Mouse (Mus musculus) neural tube, embryonic 13.5 days (tissue): ENCODE measurements around the gene Pygb. TPM values are rescaled to one million over a fixed set of nuclear protein-coding genes. Genes with fewer than 3 reads are reported as not detected.
A peak's percentile ranks its signal among the peaks of the same experiment; 100 is the strongest.

ENCODE experiments used
- ATAC-seq: fragments of 200-750 bp; cut with Nextera tagmentation; 2 replicates; pipeline ENCODE4 v1.8.0; 2017; ENCODE audit warnings: low read depth, mild to moderate bottlenecking, moderate TSS enrichment, moderate library complexity
- H3K27ac ChIP-seq: fragments of 300-500 bp; sonication (generic); replicated peaks from 2 replicates; pipeline ENCODE4 v1.5.1; 2015; ENCODE audit warnings: moderate library complexity, mild to moderate bottlenecking, inconsistent platforms
- H3K27me3 ChIP-seq: fragments of 300-500 bp; sonication (generic); 2 replicates; pipeline ENCODE4 v1.6.1; 2015; ENCODE audit warnings: mild to moderate bottlenecking, inconsistent platforms
- H3K36me3 ChIP-seq: fragments of 300-500 bp; sonication (generic); 2 replicates; pipeline ENCODE4 v1.6.1; 2015; ENCODE audit warnings: mild to moderate bottlenecking, inconsistent platforms
- H3K4me1 ChIP-seq: fragments of 300-500 bp; sonication (generic); replicated peaks from 2 replicates; pipeline ENCODE4 v1.6.1; 2015; ENCODE audit warnings: inconsistent platforms
- H3K4me2 ChIP-seq: fragments of 300-500 bp; sonication (generic); 2 replicates; pipeline ENCODE4 v1.6.1; 2015; ENCODE audit warnings: inconsistent platforms, mild to moderate bottlenecking, moderate library complexity
- H3K4me3 ChIP-seq: fragments of 300-500 bp; sonication (generic); 2 replicates; pipeline ENCODE4 v1.5.1; 2015; ENCODE audit warnings: mild to moderate bottlenecking, inconsistent platforms
- H3K9ac ChIP-seq: fragments of 300-500 bp; sonication (generic); 2 replicates; pipeline ENCODE4 v1.6.1; 2015; ENCODE audit warnings: moderate library complexity, mild to moderate bottlenecking, inconsistent platforms
- H3K9me3 ChIP-seq: fragments of 300-500 bp; sonication (generic); 2 replicates; pipeline ENCODE4 v1.6.1; 2016; ENCODE audit warnings: inconsistent platforms
- WGBS: fragments of 180-500 bp; shearing (Covaris S2); methylation state at CpG from one replicate; pipeline ENCODE4 v1.1.7; 2015; 5-methylcytosine and 5-hydroxymethylcytosine counted together
- polyA plus RNA-seq: library from polyadenylated mRNA; unstranded; fragments of >200 nt; fragmentation: Nextera tagmentation; extraction: Ambion mirVana; gene quantifications from 2 replicates; pipeline ENCODE4 v1.2.1, GENCODE M21; 2015

Gene Pygb
- polyA plus RNA-seq: 101 TPM in 2 replicates

DNA sequence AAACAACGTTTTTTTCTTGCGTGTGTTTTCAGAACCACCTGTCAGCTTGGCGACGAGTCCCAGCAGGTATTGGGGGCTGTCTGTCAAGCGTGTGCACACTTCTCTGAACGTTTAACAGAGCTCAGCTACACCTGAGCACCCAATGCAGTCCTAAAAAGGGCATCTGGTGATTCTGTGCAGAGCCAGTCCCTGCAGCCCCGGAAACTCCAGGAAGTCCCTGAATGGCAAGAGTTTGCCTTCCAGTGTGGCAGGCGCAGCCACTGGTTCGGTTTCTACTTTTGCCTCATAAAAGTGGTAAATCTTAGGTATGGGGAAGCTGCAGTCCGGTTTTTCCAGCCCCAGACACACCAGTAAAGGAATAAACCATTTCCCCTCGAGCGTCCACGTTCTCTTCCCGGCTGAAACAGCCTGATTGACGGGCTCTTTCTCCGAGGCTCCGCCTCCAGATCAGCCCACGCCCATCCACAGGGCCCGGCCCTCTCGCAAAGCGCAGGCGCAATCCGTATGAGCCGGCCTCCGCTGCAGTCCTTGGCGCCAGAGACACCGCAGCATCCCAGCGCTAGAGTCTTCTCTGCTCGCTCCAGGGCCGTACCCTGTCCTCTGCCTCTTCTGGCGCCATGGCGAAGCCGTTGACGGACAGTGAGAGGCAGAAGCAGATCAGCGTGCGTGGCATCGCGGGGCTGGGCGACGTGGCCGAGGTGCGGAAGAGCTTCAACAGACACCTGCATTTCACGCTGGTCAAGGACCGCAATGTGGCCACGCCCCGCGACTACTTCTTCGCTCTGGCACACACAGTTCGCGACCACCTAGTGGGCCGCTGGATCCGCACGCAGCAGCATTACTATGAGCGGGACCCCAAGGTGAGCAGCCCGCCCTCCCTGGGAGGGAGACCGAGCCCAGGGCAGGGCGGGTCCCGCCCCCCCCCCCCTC, at the start of gene Pygb:
Gene Pygb, plus strand, starts transcription at position 485 of the 930 bp plus-strand sequence.
- H3K9me3 ChIP-seq: no peaks in the 10 kb centered on the region
- peak within 1 kb of the TSS; percentile 81 for H3K27ac ChIP-seq
- WGBS: 3% methylated on average over 56 of the region's 58 CpGs

GRCm38 (mm10) chr2:150737881-150738280, 48.7 kb upstream of the Pygb start:
- H3K9me3 ChIP-seq: no peaks in the 10 kb centered on the region
- no peaks in the 10 kb centered on the region for H3K36me3 ChIP-seq
- H3K4me1 ChIP-seq: 0 out of 2 replicates have a peak, but pooled peaks cover 4% of the 10 kb centered on the region
- WGBS: 79% methylated on average over 9 of the region's 9 CpGs
- no peak overlapping the region for H3K9ac ChIP-seq
- H3K27me3 ChIP-seq: peaks cover 46% of the 10 kb centered on the region
- ATAC-seq: no peak
- H3K27ac ChIP-seq: no peak overlapping the region
- H3K4me2 ChIP-seq: no peak overlapping the region
- no peak overlapping the region for H3K4me3 ChIP-seq

More for the DNA sequence above, at the start of gene Pygb:
- H3K36me3 ChIP-seq: no peaks in the 10 kb centered on the region
- peak; percentile 97 for ATAC-seq
- H3K9ac ChIP-seq: peak within 1 kb of the TSS; percentile 82
- peaks cover 31% of the 10 kb centered on the region for H3K4me1 ChIP-seq
- peaks cover 5% of the 10 kb centered on the region; the same call in 1 of the 2 replicates for H3K27me3 ChIP-seq
- peak within 1 kb of the TSS; percentile 87 for H3K4me3 ChIP-seq
- H3K4me2 ChIP-seq: peak within 1 kb of the TSS; percentile 85

GRCm38 (mm10) chr2:150740145-150740841, 46.2 kb upstream of the Pygb start:
- no peak overlapping the region for H3K9ac ChIP-seq

GRCm38 (mm10) chr2:150741405-150741804, 45.1 kb upstream of the Pygb start:
- H3K4me1 ChIP-seq: no peaks in the 10 kb centered on the region
- H3K4me3 ChIP-seq: no peak overlapping the region
- no peaks in the 10 kb centered on the region for H3K36me3 ChIP-seq
- peaks cover 66% of the 10 kb centered on the region for H3K27me3 ChIP-seq
- H3K4me2 ChIP-seq: no peak overlapping the region
- no peaks in the 10 kb centered on the region for H3K9me3 ChIP-seq
- no peak overlapping the region for H3K9ac ChIP-seq
- H3K27ac ChIP-seq: no peak overlapping the region
- 0 out of 2 replicates have a peak, but pooled peaks have one; percentile 40 for ATAC-seq
- WGBS: 61% methylated on average over 4 of the region's 4 CpGs

More at GRCm38 (mm10) chr2:150740145-150740841, 46.2 kb upstream of the Pygb start:
- H3K4me2 ChIP-seq: no peak overlapping the region
- no peak overlapping the region for H3K4me3 ChIP-seq
- WGBS: 37% methylated on average over 10 of the region's 10 CpGs
- H3K36me3 ChIP-seq: no peaks in the 10 kb centered on the region
- peaks cover 56% of the 10 kb centered on the region for H3K27me3 ChIP-seq
- H3K4me1 ChIP-seq: 0 out of 2 replicates have a peak, but pooled peaks cover 4% of the 10 kb centered on the region
- no peaks in the 10 kb centered on the region for H3K9me3 ChIP-seq
- no peak for ATAC-seq
- H3K27ac ChIP-seq: no peak overlapping the region

DNA sequence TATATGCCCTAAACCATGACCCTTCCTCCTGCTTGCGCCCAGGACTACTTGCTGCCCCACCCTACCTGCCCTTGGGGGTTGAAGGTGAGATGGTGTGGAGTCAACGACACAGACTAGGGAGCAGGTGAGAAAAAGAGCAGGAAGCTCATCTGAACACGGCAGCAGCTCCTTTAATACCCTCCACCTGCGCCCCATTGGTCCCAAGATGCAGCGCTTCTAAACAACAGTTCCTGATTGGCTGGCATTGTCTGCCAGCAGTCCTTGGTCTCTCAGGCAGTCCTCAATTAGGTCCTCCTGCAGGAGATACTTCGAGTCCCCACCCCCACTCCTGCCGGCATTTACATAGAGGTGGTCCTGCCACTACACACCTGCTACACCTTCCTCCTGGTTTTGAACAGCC, 41.5 kb upstream of the Pygb start:
- ATAC-seq: no peak
- Histone ChIP-seq H3K27ac (no peak overlapping the region), H3K4me1 (peaks cover 7% of the 10 kb centered on the region), H3K9ac (no peak overlapping the region), H3K36me3 (no peaks in the 10 kb centered on the region), H3K27me3 (peaks cover 58% of the 10 kb centered on the region), H3K4me3 (no peak overlapping the region), H3K9me3 (no peaks in the 10 kb centered on the region), H3K4me2 (no peak overlapping the region)
- WGBS: 71% methylated on average over 7 of the region's 7 CpGs

DNA sequence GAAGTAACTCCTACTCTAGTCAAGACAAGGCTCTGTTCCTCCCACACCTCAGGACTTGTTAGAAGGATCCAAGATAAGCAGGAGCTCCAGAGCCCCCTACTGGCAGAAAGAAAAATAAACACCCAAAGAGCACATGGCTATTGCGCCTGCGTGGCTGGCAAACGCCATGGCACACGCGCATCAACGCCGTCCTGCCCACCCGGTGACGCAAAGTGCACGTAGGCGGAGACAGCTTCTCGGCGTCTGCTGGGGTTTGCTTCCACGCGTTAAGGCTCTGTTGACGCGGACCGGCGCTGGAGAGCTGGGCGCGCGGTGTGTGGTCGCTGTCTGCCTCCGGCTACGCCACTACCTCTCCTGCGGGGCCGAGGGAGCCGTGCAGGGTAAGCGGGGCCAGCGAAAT, 37.7 kb upstream of the Pygb start, which contains the start of gene Entpd6:
Gene Entpd6, plus strand, starts transcription at position 189 of the 400 bp plus-strand sequence.
- H3K4me2 ChIP-seq: peak within 1 kb of the TSS; percentile 87
- WGBS: under 1% methylated on average over 30 of the region's 30 CpGs

GRCm38 (mm10) chr2:150749283-150749682, 37.3 kb upstream of the Pygb start:
- peaks cover 39% of the 10 kb centered on the region for H3K27me3 ChIP-seq
- ATAC-seq: peak; percentile 92

More for the DNA sequence above, 37.7 kb upstream of the Pygb start, which contains the start of gene Entpd6:
- H3K36me3 ChIP-seq: peaks cover 20% of the 10 kb centered on the region
- peak within 1 kb of the TSS; percentile 84 for H3K27ac ChIP-seq
- no peaks in the 10 kb centered on the region for H3K9me3 ChIP-seq
- ATAC-seq: peak; percentile 97
- peak within 1 kb of the TSS; percentile 72 for H3K4me3 ChIP-seq
- peaks cover 40% of the 10 kb centered on the region for H3K27me3 ChIP-seq
- H3K4me1 ChIP-seq: peaks cover 17% of the 10 kb centered on the region
- H3K9ac ChIP-seq: peak within 1 kb of the TSS; percentile 82

DNA sequence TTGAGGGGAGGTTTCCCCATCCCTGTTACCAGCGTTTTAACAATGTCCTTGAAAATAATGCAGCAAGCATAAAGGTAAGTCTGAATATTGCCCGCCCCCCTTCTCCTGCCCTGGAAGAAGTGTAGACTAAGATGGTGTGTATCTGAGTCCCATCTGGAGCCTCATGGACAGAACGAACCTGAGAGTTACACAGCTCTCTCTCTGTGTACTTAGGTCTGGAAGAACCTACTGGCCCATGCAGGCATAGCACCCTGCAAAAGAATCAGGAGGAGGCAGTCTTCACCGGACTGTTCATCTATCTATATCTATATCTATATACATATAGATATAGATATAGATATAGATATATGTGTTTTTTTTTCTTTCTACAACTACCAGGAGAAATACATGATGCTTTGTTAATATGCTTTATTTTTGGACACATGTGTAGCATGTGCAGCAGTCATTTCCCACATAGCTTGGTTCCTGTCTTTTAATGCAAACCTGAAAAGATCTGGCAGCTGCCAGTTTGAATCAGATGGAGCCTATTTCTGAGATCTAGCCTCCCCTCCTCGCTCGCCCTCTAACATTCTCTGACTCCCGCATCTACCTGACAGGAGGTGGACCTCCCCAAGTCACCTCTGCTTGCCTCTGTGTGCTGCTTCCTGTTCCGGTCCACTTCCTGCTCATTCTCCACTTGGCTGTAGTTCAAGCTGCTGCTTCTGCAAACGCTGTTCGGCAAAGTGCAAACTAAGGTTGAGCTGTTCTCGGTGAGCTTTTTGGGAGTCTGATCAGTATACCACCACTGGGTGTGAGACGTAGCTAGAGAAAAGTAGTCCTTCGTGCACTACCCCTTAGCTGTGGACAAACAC, 36.2 kb upstream of the Pygb start:
- Histone ChIP-seq H3K9ac (peak overlapping the region; percentile 82; the same call in 1 of the 2 replicates), H3K9me3 (no peaks in the 10 kb centered on the region), H3K4me1 (peaks cover 17% of the 10 kb centered on the region), H3K36me3 (peaks cover 30% of the 10 kb centered on the region), H3K27ac (no peak overlapping the region), H3K4me3 (peak overlapping the region; percentile 72), H3K4me2 (peak overlapping the region; percentile 87), H3K27me3 (peaks cover 31% of the 10 kb centered on the region)
- ATAC-seq: no peak
- 80% methylated on average over 13 of the region's 13 CpGs for WGBS

More at GRCm38 (mm10) chr2:150749283-150749682, 37.3 kb upstream of the Pygb start:
- H3K4me2 ChIP-seq: peak overlapping the region; percentile 87
- H3K27ac ChIP-seq: peak overlapping the region; percentile 84
- H3K36me3 ChIP-seq: peaks cover 24% of the 10 kb centered on the region
- H3K4me1 ChIP-seq: peaks cover 17% of the 10 kb centered on the region
- no peaks in the 10 kb centered on the region for H3K9me3 ChIP-seq
- H3K4me3 ChIP-seq: peak overlapping the region; percentile 72
- H3K9ac ChIP-seq: peak overlapping the region; percentile 82
- 2% methylated on average over 24 of the region's 24 CpGs for WGBS

DNA sequence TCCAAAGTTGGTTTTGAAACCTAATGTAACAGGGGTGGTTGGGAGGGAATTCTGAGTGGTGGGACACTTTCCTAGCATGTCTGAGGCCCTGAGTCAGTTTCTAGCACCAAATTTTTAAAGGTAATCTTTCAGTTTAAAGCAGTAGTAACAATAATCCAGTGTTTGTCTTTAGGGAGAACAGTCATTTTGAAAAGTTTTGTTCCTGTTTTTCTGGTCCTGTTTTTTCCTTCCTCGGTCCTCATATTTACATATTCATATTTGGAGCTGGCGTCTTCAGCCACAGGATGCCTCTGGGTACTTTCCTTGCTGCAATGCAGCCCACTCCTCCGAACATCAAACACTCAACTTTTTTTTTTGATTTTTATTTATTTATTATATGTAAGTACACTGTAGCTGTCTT, 31.5 kb upstream of the Pygb start:
- WGBS: 93% methylated on average over 3 of the region's 3 CpGs
- Histone ChIP-seq H3K27ac (no peak overlapping the region), H3K9ac (no peak overlapping the region), H3K4me1 (peaks cover 10% of the 10 kb centered on the region), H3K4me2 (no peak overlapping the region), H3K4me3 (no peak overlapping the region), H3K9me3 (no peaks in the 10 kb centered on the region), H3K36me3 (peaks cover 72% of the 10 kb centered on the region), H3K27me3 (no peaks in the 10 kb centered on the region)
- no peak for ATAC-seq

DNA sequence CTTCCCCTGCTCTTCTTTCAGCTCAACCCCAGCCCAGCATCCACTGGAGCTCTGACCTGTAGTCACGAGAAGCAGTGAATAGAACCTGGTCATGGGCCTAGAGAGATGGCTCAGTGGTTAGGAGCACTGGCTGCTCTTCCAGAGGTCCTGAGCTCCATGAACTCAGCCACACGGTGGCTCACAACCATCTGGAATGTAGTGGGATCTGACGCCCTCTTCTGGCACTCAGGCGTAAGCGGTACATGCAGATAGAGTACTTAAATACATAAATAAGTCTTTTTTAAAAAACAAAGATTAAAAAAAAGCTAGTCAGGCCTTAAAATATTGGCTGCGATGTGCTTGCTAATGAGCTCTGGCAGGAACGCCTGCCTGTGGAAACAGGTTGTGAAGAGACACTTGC, 25.1 kb upstream of the Pygb start:
- Histone ChIP-seq H3K27ac (no peak overlapping the region), H3K9me3 (no peaks in the 10 kb centered on the region), H3K4me2 (no peak overlapping the region), H3K4me1 (peaks cover 7% of the 10 kb centered on the region; the same call in 1 of the 2 replicates), H3K27me3 (no peaks in the 10 kb centered on the region), H3K9ac (no peak overlapping the region), H3K4me3 (no peak overlapping the region), H3K36me3 (peaks cover 92% of the 10 kb centered on the region)
- 89% methylated on average over 7 of the region's 7 CpGs for WGBS
- ATAC-seq: no peak

DNA sequence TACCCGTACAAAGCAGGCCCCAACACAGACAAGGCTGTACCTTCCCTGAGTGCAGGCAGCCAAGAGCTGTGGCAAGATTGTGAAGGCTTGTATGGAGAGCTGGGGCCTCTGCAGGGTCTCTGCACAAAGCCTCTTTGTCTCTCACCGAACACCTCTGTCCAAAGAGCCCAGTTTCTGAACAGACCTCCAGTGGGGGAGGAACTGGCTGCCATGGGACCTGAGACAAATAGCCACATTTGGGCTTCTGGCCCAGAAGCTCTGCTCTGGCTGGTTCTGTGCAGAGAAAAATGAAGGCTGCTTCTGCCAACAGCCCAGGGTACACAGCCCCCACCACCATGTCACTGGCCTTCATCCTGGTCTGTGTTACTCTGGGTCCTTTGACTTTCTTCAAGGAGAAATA, 20.9 kb upstream of the Pygb start:
- H3K27me3 ChIP-seq: no peaks in the 10 kb centered on the region
- H3K9me3 ChIP-seq: no peaks in the 10 kb centered on the region
- peaks cover 90% of the 10 kb centered on the region for H3K36me3 ChIP-seq
- WGBS: 42% methylated on average over 2 of the region's 2 CpGs
- H3K4me3 ChIP-seq: no peak overlapping the region
- ATAC-seq: peak; percentile 83
- no peak overlapping the region for H3K4me2 ChIP-seq
- no peak overlapping the region for H3K9ac ChIP-seq
- peaks cover 16% of the 10 kb centered on the region for H3K4me1 ChIP-seq
- peak overlapping the region; percentile 68 for H3K27ac ChIP-seq
